Mouse (Mus musculus) hematopoietic stem cell, adult 5-6 weeks (primary cell): ENCODE results near the gene Zp3r. TPM values are rescaled to one million over a fixed set of nuclear protein-coding genes. Genes with fewer than 3 reads are reported as not detected.
A peak's percentile ranks its signal among the peaks of the same experiment; 100 is the strongest.

ENCODE experiments used
- ATAC-seq, 2 experiments: fragments of 125-278 bp in 1 of 2; replicated peaks in 1 of 2; 2 replicates each; pipeline ENCODE4 v1.8.0; 2016 to 2017; ENCODE audit warnings: inconsistent platforms in 2 of 2, mild to moderate bottlenecking in 2 of 2, moderate number of reproducible peaks in 2 of 2, low read depth in 1 of 2, moderate TSS enrichment in 1 of 2; ENCODE audit not compliant: low FRiP score in 2 of 2, poor library complexity in 2 of 2, severe bottlenecking in 2 of 2, insufficient read depth in 1 of 2, low TSS enrichment in 1 of 2
- total RNA-seq: library from RNA; stranded (forward); fragments of 172-1452, 232-1000 nt; gene quantifications from 2 replicates; pipeline ENCODE4 v1.2.3, GENCODE M21; 2017

Gene Zp3r
- total RNA-seq, 1 experiment from 2014 or later = not detected

DNA sequence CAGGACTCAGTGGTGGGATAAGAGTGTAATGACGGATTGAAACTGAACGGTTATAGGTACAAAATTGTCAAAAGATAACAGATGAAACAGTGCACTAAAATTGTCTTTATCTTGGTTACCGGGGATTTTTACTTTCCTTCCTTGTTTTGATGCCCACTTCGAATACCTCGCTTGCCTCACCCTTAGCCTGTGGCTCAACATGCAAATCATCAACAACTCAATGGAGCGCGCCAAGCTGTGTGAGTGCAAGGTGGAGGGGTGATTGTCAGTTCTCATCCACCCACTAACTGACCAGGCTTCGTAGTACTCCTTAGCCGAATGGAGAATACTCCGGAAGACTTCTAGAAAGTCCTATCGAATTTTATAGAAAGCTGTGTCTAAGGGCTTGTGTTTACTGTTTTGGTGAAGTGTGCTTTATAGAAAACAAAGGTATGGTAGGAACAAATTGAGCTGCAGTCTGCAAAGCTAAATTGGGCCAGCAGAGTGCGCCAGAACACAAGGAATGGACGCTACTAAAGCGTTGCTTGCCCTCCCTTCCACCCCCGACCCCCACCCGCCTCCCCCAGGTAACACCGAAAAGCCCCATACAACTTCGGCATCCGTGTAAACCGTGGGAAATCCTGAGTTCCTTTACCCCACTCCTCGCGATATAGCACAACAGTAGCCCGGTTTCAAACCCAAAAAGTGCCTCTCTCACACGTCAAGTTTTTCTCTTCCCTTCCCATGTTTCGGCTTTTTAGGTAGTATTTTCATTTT, 81.6 kb downstream of the Zp3r start:
- peak; percentile 35 to 43; a peak in 3 of 4 replicates for ATAC-seq

Other genes starting within 250 kb of the Zp3r start
- gene Cd55b, start 206.6 kb downstream of the Zp3r start, total RNA-seq = not detected in 2 replicates
- 13.3 and 22.6 TPM in 2 replicates for gene Cd55, start 166.9 kb downstream of the Zp3r start, total RNA-seq
- not detected in 2 replicates for gene C4bp, start 32.0 kb upstream of the Zp3r start, total RNA-seq
- gene Gm29427, start 86.2 kb upstream of the Zp3r start, total RNA-seq = not detected in 2 replicates
- gene Yod1, start 87.7 kb upstream of the Zp3r start, total RNA-seq = 8.8 and 10.3 TPM in 2 replicates
- gene Pfkfb2, start 99.6 kb upstream of the Zp3r start, total RNA-seq = 14.6 and 18.1 TPM in 2 replicates
- 0.30 TPM in 1 of 2 replicates, not detected in the other for gene AA986860, start 102.4 kb upstream of the Zp3r start, total RNA-seq
- not detected in 2 replicates for gene Fcamr, start 171.3 kb upstream of the Zp3r start, total RNA-seq
- not detected in 2 replicates for gene Pigr, start 197.1 kb upstream of the Zp3r start, total RNA-seq
- gene Fcmr, start 236.0 kb upstream of the Zp3r start, total RNA-seq = not detected in 2 replicates